Mouse (Mus musculus): ENCODE results near the gene Adrb1. TPM values are rescaled to one million over a fixed set of nuclear protein-coding genes. Genes with fewer than 3 reads are reported as not detected.
"Not testable (repeated sequence)": the region's sequence is repeated elsewhere in the genome, so short reads cannot be mapped to it uniquely, and the experiment has no call there.

Adrb1 gene
- total RNA-seq, 2 experiments from 2014 or later, result not detected

- peak; percentile 51 for ATAC-seq (replicated peaks; ENCODE audit: poor library complexity, severe bottlenecking)
These were observed 54.9 kb downstream of the Adrb1 start for GRCm38 (mm10) chr19:56776719-56777382.

GRCm38 (mm10) chr19:56778532-56778931 lies 56.5 kb downstream of the Adrb1 start:
- ATAC-seq (replicated peaks; ENCODE audit: poor library complexity, severe bottlenecking), result not testable (repeated sequence)

Other genes starting within 250 kb of the Adrb1 start
- 22.2 and 36.1 TPM in 2 replicates for gene Dclre1a, start 174.0 kb upstream of the Adrb1 start, total RNA-seq (2014; fragmentation: Nextera tagmentation)
- gene Dclre1a, start 174.0 kb upstream of the Adrb1 start, total RNA-seq (2017), result 17.5 and 21.4 TPM in 2 replicates
- 10.3 and 11.9 TPM in 2 replicates for gene Nhlrc2, start 173.9 kb upstream of the Adrb1 start, total RNA-seq (2014; fragmentation: Nextera tagmentation)
- 13.2 and 15.3 TPM in 2 replicates for gene Nhlrc2, start 173.9 kb upstream of the Adrb1 start, total RNA-seq (2017)
- 3.4 and 8.7 TPM in 2 replicates for gene Ccdc186, start 100.0 kb downstream of the Adrb1 start, total RNA-seq (2014; fragmentation: Nextera tagmentation)
- 12.7 and 20.6 TPM in 2 replicates for gene Ccdc186, start 100.0 kb downstream of the Adrb1 start, total RNA-seq (2017)
- not detected in 2 replicates for gene Tdrd1, start 104.0 kb downstream of the Adrb1 start, total RNA-seq (2014; fragmentation: Nextera tagmentation)
- gene Tdrd1, start 104.0 kb downstream of the Adrb1 start, total RNA-seq (2017), result not detected in 2 replicates
- gene Vwa2, start 152.1 kb downstream of the Adrb1 start, total RNA-seq (2014; fragmentation: Nextera tagmentation), result not detected in 2 replicates
- gene Vwa2, start 152.1 kb downstream of the Adrb1 start, total RNA-seq (2017), result not detected in 2 replicates